Mouse (Mus musculus) small intestine, adult 2 months (tissue): ENCODE results near the gene Hcn1.

Experiments
- CTCF ChIP-seq: fragments of 200-500 bp; IDR thresholded peaks from 2 replicates; pipeline ENCODE4 v1.5.1; 2012; ENCODE audit warnings: low read depth, mild to moderate bottlenecking, control low read depth, inconsistent platforms, low read length, moderate library complexity, mixed read lengths; ENCODE audit not compliant: insufficient replicate concordance, insufficient read length; ENCODE audit errors: extremely low read depth
- POLR2A ChIP-seq: fragments of 200-500 bp; IDR thresholded peaks from 2 replicates; pipeline ENCODE4 v1.6.1; 2012; ENCODE audit warnings: low read depth, mild to moderate bottlenecking, control low read depth, inconsistent platforms, low read length, moderate library complexity

DNA sequence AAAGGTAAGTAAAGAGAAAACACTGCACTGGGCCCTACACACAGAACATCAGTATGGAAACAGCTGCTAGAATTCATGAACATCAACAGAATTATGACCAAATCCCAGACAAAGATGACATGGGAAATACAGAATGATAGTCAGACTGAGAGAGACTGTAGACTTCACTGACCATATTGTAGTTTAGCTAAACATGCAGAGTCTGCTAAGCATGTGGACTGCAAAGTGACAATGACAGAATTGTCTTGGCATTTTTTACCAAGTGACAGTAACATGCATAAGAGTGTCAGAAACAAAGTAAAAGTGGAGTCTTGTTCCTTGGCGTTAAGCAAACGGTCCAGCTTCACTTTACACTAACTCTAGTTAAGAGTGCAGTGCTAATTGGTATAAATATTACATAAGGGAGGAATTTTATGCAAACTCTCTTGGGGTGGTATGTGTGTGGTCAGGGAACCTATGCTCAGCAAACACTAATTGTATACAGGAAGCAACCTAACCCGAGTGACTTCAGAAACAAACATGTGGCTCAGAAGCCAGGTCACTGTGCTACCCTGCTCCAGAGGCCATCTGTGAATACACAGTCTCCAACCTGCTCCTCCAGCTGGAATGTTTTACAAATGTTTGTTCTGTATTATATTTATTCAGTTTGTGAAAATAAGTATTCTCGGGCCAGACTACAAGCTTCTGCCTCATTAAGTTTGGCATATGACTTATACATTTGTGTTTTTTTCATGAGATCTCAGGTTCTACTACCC lies 278.5 kb downstream of the Hcn1 start:
- no peak for TF ChIP-seq CTCF
- TF ChIP-seq POLR2A, result no peak
